Mouse (Mus musculus) CH12.LX (cell line): ENCODE data around the gene Cblc. TPM values are rescaled to one million over a fixed set of nuclear protein-coding genes. Genes with fewer than 3 reads are reported as not detected.
A peak's percentile ranks its signal among the peaks of the same experiment; 100 is the strongest.

Source experiments
- DNase-seq: peaks from one replicate; pipeline ENCODE4 v3.0.0-alpha.2; 2013; ENCODE audit errors: extremely low read depth
- H3K27ac ChIP-seq: 2 replicates; pipeline ENCODE4 v1.5.1; 2012; ENCODE audit warnings: low read depth, mild to moderate bottlenecking, control low read depth, moderate library complexity; ENCODE audit not compliant: insufficient read depth
- H3K27me3 ChIP-seq: replicated peaks from 2 replicates; pipeline ENCODE3; 2012; ENCODE audit warnings: inconsistent platforms
- H3K36me3 ChIP-seq, 2 experiments: replicated peaks in 1 of 2; 2 replicates each; pipeline versions ENCODE3 to v1.6.1; 2012; ENCODE audit warnings: inconsistent platforms in 1 of 2, low read length in 1 of 2, mild to moderate bottlenecking in 1 of 2, mixed read lengths in 1 of 2, moderate library complexity in 1 of 2; ENCODE audit not compliant: control insufficient read depth in 1 of 2, insufficient read depth in 1 of 2
- H3K4me1 ChIP-seq, 2 experiments: 2 replicates each; pipeline ENCODE4 v1.6.1; 2012; ENCODE audit warnings: inconsistent platforms in 1 of 2, moderate library complexity in 1 of 2; ENCODE audit not compliant: insufficient read depth in 2 of 2, control insufficient read depth in 1 of 2
- H3K4me2 ChIP-seq: 2 replicates; pipeline ENCODE4 v1.6.1; 2012; ENCODE audit warnings: low read depth, mild to moderate bottlenecking, control low read depth; ENCODE audit not compliant: poor library complexity, insufficient read depth, severe bottlenecking
- H3K4me3 ChIP-seq, 3 experiments: fragments of 150-350 bp in 1 of 3; sonication (generic) in 1 of 3; replicated peaks in 1 of 3; 2 replicates each; pipeline versions ENCODE3 to v1.5.1; 2011 to 2012; ENCODE audit warnings: low read depth in 2 of 3, low read length in 2 of 3, mild to moderate bottlenecking in 2 of 3, moderate library complexity in 2 of 3, control low read depth in 1 of 3, improper control_type of control experiment in 1 of 3, inconsistent platforms in 1 of 3, mixed read lengths in 1 of 3; ENCODE audit not compliant: poor library complexity in 1 of 3
- H3K79me2 ChIP-seq: replicated peaks from 2 replicates; pipeline ENCODE4 v1.6.1; 2012; ENCODE audit warnings: mild to moderate bottlenecking, moderate library complexity; ENCODE audit not compliant: control insufficient read depth, poor library complexity, insufficient read depth, severe bottlenecking; ENCODE audit errors: extremely low read depth
- H3K9ac ChIP-seq: 2 replicates; pipeline ENCODE4 v1.6.1; 2012; ENCODE audit warnings: low read depth, mild to moderate bottlenecking, control low read depth, moderate library complexity; ENCODE audit not compliant: insufficient read depth
- H3K9me3 ChIP-seq: replicated peaks from 2 replicates; pipeline ENCODE3; 2012; ENCODE audit warnings: low read length, inconsistent platforms, mixed read lengths
- CHD1 ChIP-seq: IDR thresholded peaks from 2 replicates; pipeline ENCODE4 v1.6.1; 2012; ENCODE audit warnings: low read depth, low read length, improper control_type of control experiment, inconsistent platforms
- CHD2 ChIP-seq: IDR thresholded peaks from 2 replicates; pipeline ENCODE4 v1.6.1; 2011; ENCODE audit warnings: low read length, improper control_type of control experiment
- CTCF ChIP-seq, 2 experiments: IDR thresholded peaks in 1 of 2; conservative IDR thresholded peaks in 1 of 2; 2 replicates each; pipeline ENCODE4 v1.5.1; 2011 to 2012; ENCODE audit warnings: low read depth in 2 of 2, low read length in 2 of 2, improper control_type of control experiment in 1 of 2, inconsistent platforms in 1 of 2, mild to moderate bottlenecking in 1 of 2, moderate library complexity in 1 of 2
- ELF1 ChIP-seq: IDR thresholded peaks from 2 replicates; pipeline ENCODE4 v1.6.1; 2014; ENCODE audit warnings: low read depth, mild to moderate bottlenecking, inconsistent platforms, low read length, improper control_type of control experiment
- EP300 ChIP-seq: IDR thresholded peaks from 2 replicates; pipeline ENCODE4 v1.6.1; 2011; ENCODE audit warnings: low read length, improper control_type of control experiment
- ETS1 ChIP-seq: conservative IDR thresholded peaks from 2 replicates; pipeline ENCODE4 v1.6.1; 2012; ENCODE audit warnings: low read depth, mild to moderate bottlenecking, inconsistent platforms, low read length, improper control_type of control experiment, moderate library complexity
- GABPA ChIP-seq: IDR thresholded peaks from 2 replicates; pipeline ENCODE4 v1.6.1; 2012; ENCODE audit warnings: low read depth, low read length, improper control_type of control experiment, inconsistent platforms; ENCODE audit not compliant: insufficient replicate concordance
- HCFC1 ChIP-seq: IDR thresholded peaks from 2 replicates; pipeline ENCODE4 v1.6.1; 2012; ENCODE audit warnings: low read depth, mild to moderate bottlenecking, inconsistent platforms, low read length, improper control_type of control experiment
- IRF4 ChIP-seq: IDR thresholded peaks from 2 replicates; pipeline ENCODE4 v1.6.1; 2014; ENCODE audit warnings: low read depth, mild to moderate bottlenecking, inconsistent platforms, low read length, improper control_type of control experiment
- JUND ChIP-seq: conservative IDR thresholded peaks from 2 replicates; pipeline ENCODE4 v1.6.1; 2011; ENCODE audit warnings: low read depth, low read length, improper control_type of control experiment
- KAT2A ChIP-seq: IDR thresholded peaks from 2 replicates; pipeline ENCODE4 v1.6.1; 2012; ENCODE audit warnings: low read length, improper control_type of control experiment, inconsistent platforms; ENCODE audit not compliant: insufficient replicate concordance
- MAX ChIP-seq: IDR thresholded peaks from 2 replicates; pipeline ENCODE4 v1.6.1; 2011; ENCODE audit warnings: low read length, improper control_type of control experiment
- MAZ ChIP-seq: IDR thresholded peaks from 2 replicates; pipeline ENCODE4 v1.6.1; 2012; ENCODE audit warnings: low read depth, mild to moderate bottlenecking, inconsistent platforms, low read length, improper control_type of control experiment, moderate library complexity
- MEF2A ChIP-seq: IDR thresholded peaks from 2 replicates; pipeline ENCODE4 v1.6.1; 2014; ENCODE audit warnings: low read depth, mild to moderate bottlenecking, inconsistent platforms, low read length, improper control_type of control experiment, borderline replicate concordance
- MXI1 ChIP-seq: IDR thresholded peaks from 2 replicates; pipeline ENCODE4 v1.6.1; 2011; ENCODE audit warnings: mild to moderate bottlenecking, low read depth, low read length, improper control_type of control experiment
- MYC ChIP-seq: IDR thresholded peaks from 2 replicates; pipeline ENCODE4 v1.6.1; 2011; ENCODE audit warnings: low read depth, mild to moderate bottlenecking, improper control_type of control experiment, low read length
- NRF1 ChIP-seq: IDR thresholded peaks from 2 replicates; pipeline ENCODE4 v1.6.1; 2014; ENCODE audit warnings: low read depth, mild to moderate bottlenecking, inconsistent platforms, low read length, improper control_type of control experiment, moderate library complexity
- POLR2A ChIP-seq: IDR thresholded peaks from 2 replicates; pipeline ENCODE4 v1.6.1; 2011; ENCODE audit warnings: low read depth, mild to moderate bottlenecking, improper control_type of control experiment, low read length
- RAD21 ChIP-seq: IDR thresholded peaks from 2 replicates; pipeline ENCODE4 v1.6.1; 2011; ENCODE audit warnings: low read depth, mild to moderate bottlenecking, low read length, improper control_type of control experiment, moderate library complexity
- RCOR1 ChIP-seq: conservative IDR thresholded peaks from 2 replicates; pipeline ENCODE4 v1.6.1; 2012; ENCODE audit warnings: low read depth, mild to moderate bottlenecking, inconsistent platforms, low read length, improper control_type of control experiment
- SIN3A ChIP-seq: IDR thresholded peaks from 2 replicates; pipeline ENCODE4 v1.6.1; 2012; ENCODE audit warnings: low read length, improper control_type of control experiment, inconsistent platforms
- SMC3 ChIP-seq: IDR thresholded peaks from 2 replicates; pipeline ENCODE4 v1.6.1; 2011; ENCODE audit warnings: low read depth, low read length, improper control_type of control experiment
- TBP ChIP-seq: conservative IDR thresholded peaks from 2 replicates; pipeline ENCODE4 v1.6.1; 2011; ENCODE audit warnings: low read depth, low read length, improper control_type of control experiment
- TCF12 ChIP-seq: IDR thresholded peaks from 2 replicates; pipeline ENCODE4 v1.6.1; 2014; ENCODE audit warnings: low read depth, mild to moderate bottlenecking, inconsistent platforms, low read length, improper control_type of control experiment
- UBTF ChIP-seq: IDR thresholded peaks from 2 replicates; pipeline ENCODE4 v1.6.1; 2012; ENCODE audit warnings: low read depth, mild to moderate bottlenecking, inconsistent platforms, low read length, improper control_type of control experiment, moderate library complexity
- USF1 ChIP-seq: IDR thresholded peaks from 2 replicates; pipeline ENCODE4 v1.6.1; 2014; ENCODE audit warnings: low read depth, mild to moderate bottlenecking, inconsistent platforms, low read length, improper control_type of control experiment
- ZMIZ1 ChIP-seq: IDR thresholded peaks from 2 replicates; pipeline ENCODE4 v1.6.1; 2012; ENCODE audit warnings: low read depth, mild to moderate bottlenecking, inconsistent platforms, low read length, improper control_type of control experiment
- dilution Hi-C: fragments of 300-500 bp; cut with MboI; formaldehyde crosslinking; loops from 2 replicates; pipeline ENCODE4 v1.14.3; 2020; ENCODE audit warnings: low sequenced_read_pairs; ENCODE audit not compliant: extremely low pct_unique_long_range_greater_than_20kb, extremely low pct_ligation_motif_present
- in situ Hi-C: fragments of 300-500 bp; cut with MboI; formaldehyde crosslinking; loops from 3 replicates; pipeline ENCODE4 v1.14.3; 2019; ENCODE audit warnings: low sequenced_read_pairs, low pct_ligation_motif_present, low pct_unique_long_range_greater_than_20kb, mixed read lengths
- polyA plus RNA-seq: library from polyadenylated mRNA; unstranded; fragments of >175 nt; gene quantifications from 2 replicates; pipeline ENCODE4 v1.2.1, GENCODE M21; 2012; ENCODE audit warnings: low read depth; ENCODE audit not compliant: insufficient read length
- total RNA-seq, 2 experiments: library from RNA; depleted of rRNA; stranded (reverse); fragments of 300-350 nt in 1 of 2; fragments of >200 nt in 1 of 2; gene quantifications; 2 replicates each; pipeline ENCODE4 v1.2.3; 2012 to 2014

Gene Cblc
- total RNA-seq (2012; rRNA removed) (30.8 and 38.9 TPM in 2 replicates), total RNA-seq (2014; rRNA removed) (6.4 and 7.2 TPM in 2 replicates), polyA plus RNA-seq (12.7 and 13.4 TPM in 2 replicates)

GRCm38 (mm10) chr7:19796697-19797588 is at the start of gene Cblc:
Cblc (minus strand) TSS chr7:19796809.
- peak; percentile 86 for DNase-seq
- Histone ChIP-seq H3K4me2 (peak within 1 kb of the TSS; percentile 1; the same call in 1 of the 2 replicates), H3K27ac (no peak within 1 kb of the TSS), H3K9me3 (no peaks in the 10 kb centered on the region), H3K79me2 (no peaks in the 10 kb centered on the region), H3K9ac (no peak within 1 kb of the TSS), H3K36me3 (no peaks in the 10 kb centered on the region), H3K27me3 (peaks cover 4% of the 10 kb centered on the region), H3K4me1 (peaks cover 15 to 38% of the 10 kb centered on the region in 2 experiments), H3K4me3 (no peak within 1 kb of the TSS)
- dilution Hi-C loops (no loop called here), in situ Hi-C loops (no loop called here)
- no peak for TF ChIP-seq CHD2
- peak in 1 of 2 experiments; percentile 89 for TF ChIP-seq CTCF (conservative IDR thresholded peaks at IDR 0.05 in 1 of 2, IDR thresholded peaks at IDR 0.05 in 1 of 2; ENCODE audit: low read depth in 2 of 2, low read length in 2 of 2)
- TF ChIP-seq NRF1, result no peak
- TF ChIP-seq HCFC1, result no peak
- no peak for TF ChIP-seq MXI1
- TF ChIP-seq ELF1, result peak; percentile 20; the same call in 1 of the 2 replicates
- TF ChIP-seq SMC3, result peak; percentile 89
- no peak for TF ChIP-seq GABPA
- TF ChIP-seq RAD21, result peak; percentile 66

- H3K9ac ChIP-seq, result peak overlapping the region; percentile 34; the same call in 1 of the 2 replicates
- H3K4me1 ChIP-seq, result peaks cover 10 to 59% of the 10 kb centered on the region in 2 experiments
- no peaks in the 10 kb centered on the region for H3K36me3 ChIP-seq
- dilution Hi-C loops (no loop called here), in situ Hi-C loops (loop anchor here (5.0 kb wide), 1 partner anchor 42 kb away; no protein-coding TSS in a partner anchor)
- peak overlapping the region; percentile 14 to 37 (median 16) for H3K4me3 ChIP-seq
- H3K27ac ChIP-seq, result peak overlapping the region; percentile 42; the same call in 1 of the 2 replicates
- no peaks in the 10 kb centered on the region for H3K79me2 ChIP-seq
- H3K27me3 ChIP-seq, result no peaks in the 10 kb centered on the region
- H3K9me3 ChIP-seq, result no peaks in the 10 kb centered on the region
- H3K4me2 ChIP-seq, result peak overlapping the region; percentile 11; the same call in 1 of the 2 replicates
- DNase-seq, result peak; percentile 35
- TF ChIP-seq CTCF (conservative IDR thresholded peaks at IDR 0.05 in 1 of 2, IDR thresholded peaks at IDR 0.05 in 1 of 2; ENCODE audit: low read depth in 2 of 2, low read length in 2 of 2) (no peak), RCOR1 (no peak), TCF12 (peak; percentile 29; the same call in 1 of the 2 replicates), MYC (no peak), ELF1 (0 out of 2 replicates have a peak, but pooled peaks have one; percentile 37), TBP (no peak), SIN3A (peak; percentile 22; the same call in 1 of the 2 replicates), JUND (no peak), IRF4 (0 out of 2 replicates have a peak, but pooled peaks have one; percentile 13), POLR2A (no peak; the same call in 1 of the 2 replicates), USF1 (no peak), SMC3 (no peak), CHD1 (peak; percentile 45; the same call in 1 of the 2 replicates), MEF2A (no peak), HCFC1 (no peak), ETS1 (peak; percentile 37; the same call in 1 of the 2 replicates), ZMIZ1 (no peak), GABPA (no peak), NRF1 (no peak), UBTF (no peak), MAZ (0 out of 2 replicates have a peak, but pooled peaks have one; percentile 47), KAT2A (no peak), MAX (0 out of 2 replicates have a peak, but pooled peaks have one; percentile 28), EP300 (peak; percentile 54; the same call in 1 of the 2 replicates)
Observed at GRCm38 (mm10) chr7:19844521-19845171, 48.0 kb upstream of the Cblc start.
